Mouse (Mus musculus) B cell, adult 2 months (primary cell): ENCODE results near the gene Olfr740.

Source experiments
- DNase-seq, 2 experiments: peaks; one replicate each; pipeline ENCODE4 v3.0.0; 2022

The Olfr740 gene

GRCm38 (mm10) chr14:50445245-50445644 lies at the start of gene Olfr740:
Olfr740 (plus strand) TSS chr14:50445545.
- DNase-seq = no peak

- DNase-seq = no peak
These were observed 38.1 kb upstream of the Olfr740 start, which contains the start of gene Olfr738 for GRCm38 (mm10) chr14:50407268-50407667. Olfr738 (plus strand) TSS chr14:50407568.

GRCm38 (mm10) chr14:50418326-50418725 lies 27.0 kb upstream of the Olfr740 start, which contains the start of gene Olfr739:
Olfr739 (plus strand) TSS chr14:50418626.
- no peak for DNase-seq

- no peak for DNase-seq
These were observed 27.1 kb downstream of the Olfr740 start, which contains the start of gene Olfr741 for GRCm38 (mm10) chr14:50472438-50472837. Olfr741 (plus strand) TSS chr14:50472738.

- DNase-seq = no peak
These were observed 33.1 kb downstream of the Olfr740 start for GRCm38 (mm10) chr14:50478406-50478805.

GRCm38 (mm10) chr14:50503300-50503699 lies 58.0 kb downstream of the Olfr740 start, which contains the start of gene Olfr742:
Olfr742 (plus strand) TSS chr14:50503600.
- DNase-seq = no peak
